Mouse (Mus musculus): ENCODE data around the gene Itga9.

GRCm38 (mm10) chr9:118873596-118873995, 267.1 kb downstream of the Itga9 start:
- TF ChIP-seq CTCF (conservative IDR thresholded peaks at IDR 0.05; ENCODE audit: insufficient read depth, insufficient read length, low read depth, low read length) (no peak), POLR2A (IDR thresholded peaks at IDR 0.05; ENCODE audit: low read depth, low read length) (no peak)
